Comparison of ENCODE assay signal across 24 mouse cellular contexts in the genomic region with DNA sequence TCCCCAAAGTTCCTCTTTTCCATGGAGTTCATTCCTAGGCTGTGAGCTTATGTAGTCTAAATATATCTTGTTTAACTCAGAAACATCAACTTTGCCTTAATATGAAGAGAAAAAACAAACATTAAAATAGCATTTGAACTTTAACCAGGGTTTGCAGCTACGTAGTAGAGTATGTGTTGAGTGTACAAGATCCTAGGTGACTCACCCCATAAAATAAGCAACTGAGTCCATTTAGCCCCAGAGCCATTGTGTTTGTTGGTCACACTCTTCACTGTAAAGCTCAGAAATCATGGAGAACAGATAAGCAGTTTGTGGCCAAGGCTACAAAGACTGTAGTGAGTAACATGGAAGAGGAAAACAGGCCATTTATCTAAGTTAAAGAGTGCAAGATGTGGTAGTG. TPM values are rescaled to one million over a fixed set of nuclear protein-coding genes. Genes with fewer than 3 reads are reported as not detected.
A peak's percentile ranks its signal among the peaks of the same experiment; 100 is the strongest.
DNase-seq lines count a peak whose midpoint lies in the region; ATAC-seq and TF ChIP-seq lines count a peak whose summit lies in the region.
"Had no signal": no experiment of that assay in that cellular context is flagged by ENCODE, and none has a peak within 500 bp of the region (broad histone marks: within the 10 kb centered on the region; RNA-seq: fewer than 3 reads in every experiment).

No protein-coding gene starts in this region.

- peak; percentile 63 for ATAC-seq in Patski
- ATAC-seq in stomach, postnatal 0 days (ENCODE audit: low FRiP score, low TSS enrichment) = peak; percentile 83
- ATAC-seq in midbrain, embryonic 15.5 days (replicated peaks) = no peak
- no peak for ATAC-seq in hindbrain, postnatal 0 days
- ATAC-seq: activated CD4-positive, CD25-positive, alpha-beta regulatory T cell, adult 4 months; CD4-positive, CD25-positive, alpha-beta regulatory T cell, adult 4 months had no signal

- POLR2A ChIA-PET in Patski (lab: Charles Lee) = no interaction called here

- TF ChIP-seq EP300 in stomach, postnatal 0 days (optimal IDR thresholded peaks at IDR 0.05) = no peak

- H3K27ac ChIP-seq in stomach, postnatal 0 days (replicated peaks) = no peak overlapping the region
- no peak overlapping the region for H3K27ac ChIP-seq in midbrain, embryonic 15.5 days
- no peak overlapping the region for H3K27ac ChIP-seq in hindbrain, postnatal 0 days

- CTCF ChIA-PET in Patski (lab: Charles Lee) = interaction anchor here (1.1 to 1.3 kb wide), 4 partner anchors 12 to 79 kb away, joined by 3 to 4 read pairs (median 4); no protein-coding TSS in a partner anchor

- H3K4me1 ChIP-seq in stomach, postnatal 0 days (replicated peaks; ENCODE audit: control insufficient read depth, insufficient read depth) = no peaks in the 10 kb centered on the region
- H3K4me1 ChIP-seq in midbrain, embryonic 15.5 days = no peaks in the 10 kb centered on the region
- no peaks in the 10 kb centered on the region for H3K4me1 ChIP-seq in hindbrain, postnatal 0 days (ENCODE audit: insufficient read depth, low read length)

- no peak for TF ChIP-seq CTCF in Patski (IDR thresholded peaks at IDR 0.05)
- no peak for TF ChIP-seq CTCF in stomach, postnatal 0 days (IDR thresholded peaks at IDR 0.05; ENCODE audit: low read depth)
- no peak for TF ChIP-seq CTCF in hindbrain, postnatal 0 days (IDR thresholded peaks at IDR 0.05; ENCODE audit: low read depth)

- no peak overlapping the region for H3K4me2 ChIP-seq in stomach, postnatal 0 days (replicated peaks; ENCODE audit: low read depth)
- no peak overlapping the region for H3K4me2 ChIP-seq in midbrain, embryonic 15.5 days
- no peak overlapping the region for H3K4me2 ChIP-seq in hindbrain, postnatal 0 days (ENCODE audit: low read depth, low read length)

- H3K9ac ChIP-seq in stomach, postnatal 0 days (ENCODE audit: low read length) = no peak overlapping the region
- no peak overlapping the region for H3K9ac ChIP-seq in midbrain, embryonic 15.5 days
- H3K9ac ChIP-seq in hindbrain, postnatal 0 days (replicated peaks; ENCODE audit: low read length) = no peak overlapping the region

- H3K9me3 ChIP-seq in stomach, postnatal 0 days (ENCODE audit: control insufficient read depth, low read length) = no peaks in the 10 kb centered on the region
- H3K9me3 ChIP-seq in midbrain, embryonic 15.5 days = no peaks in the 10 kb centered on the region
- H3K9me3 ChIP-seq in hindbrain, postnatal 0 days (ENCODE audit: low read length) = no peaks in the 10 kb centered on the region
- H3K9me3 ChIP-seq: G1E had no signal

- in situ Hi-C loops in Patski (cut with MboI; ENCODE audit: low pct_unique_long_range_greater_than_20kb) = no loop called here

- DNase-seq in NIH3T3 (ENCODE audit: low read depth) = peak; percentile 25
- DNase-seq in Patski (ENCODE audit: low read depth, low spot score) = peak; percentile 24
- DNase-seq in adipocyte (ENCODE audit: low spot score) = peak; percentile 55
- no peak for DNase-seq in stomach, postnatal 0 days (ENCODE audit: low spot score)
- DNase-seq in gastrocnemius, adult 8-10 months (ENCODE audit: low spot score in 2 of 2) = no peak
- no peak for DNase-seq in thymus, postnatal 4 days
- no peak for DNase-seq in hindbrain, postnatal 0 days (ENCODE audit: low spot score)
- DNase-seq: adrenal gland, adult 2 months; adrenal gland, adult 8-10 months; adrenal gland, postnatal 10 days; adrenal gland, postnatal 14 days; adrenal gland, postnatal 25 days; adrenal gland, postnatal 36 days; B cell, adult 2 months; cerebellum, adult 11 months; cerebellum, adult 11-12 months; cerebellum, adult 18-20 months; cerebellum, adult 2 months; cerebellum, adult 8-10 months had no signal

- peaks cover 5% of the 10 kb centered on the region; the same call in 1 of the 2 replicates for H3K36me3 ChIP-seq in stomach, postnatal 0 days (ENCODE audit: control insufficient read depth, insufficient read depth, low read length)
- H3K36me3 ChIP-seq in midbrain, embryonic 15.5 days (replicated peaks) = peaks cover 17% of the 10 kb centered on the region
- peaks cover 24% of the 10 kb centered on the region for H3K36me3 ChIP-seq in hindbrain, postnatal 0 days (ENCODE audit: insufficient read depth, low read length)

- no peaks in the 10 kb centered on the region for H3K27me3 ChIP-seq in Patski
- no peaks in the 10 kb centered on the region for H3K27me3 ChIP-seq in stomach, postnatal 0 days (ENCODE audit: control insufficient read depth, insufficient read depth, low read length)
- no peaks in the 10 kb centered on the region for H3K27me3 ChIP-seq in midbrain, embryonic 15.5 days (replicated peaks)
- no peaks in the 10 kb centered on the region for H3K27me3 ChIP-seq in hindbrain, postnatal 0 days (ENCODE audit: insufficient read depth, low read length)
- H3K27me3 ChIP-seq: CH12.LX had no signal

- WGBS in stomach, postnatal 0 days = 66% methylated on average over 1 of the region's 1 CpGs
- WGBS in midbrain, embryonic 15.5 days = 93% methylated on average over 1 of the region's 1 CpGs
- WGBS in hindbrain, postnatal 0 days = 94% methylated on average over 1 of the region's 1 CpGs

- H3K4me3 ChIP-seq in stomach, postnatal 0 days (ENCODE audit: low read depth, low read length) = no peak overlapping the region
- H3K4me3 ChIP-seq in midbrain, embryonic 15.5 days = no peak overlapping the region
- H3K4me3 ChIP-seq in hindbrain, postnatal 0 days (ENCODE audit: low read length) = no peak overlapping the region

RNA-seq across cellular contexts. Expression of gene Aasdh, which starts 21.2 kb away (rescaled TPM):
- 17.1 TPM for polyA plus RNA-seq in Patski (2021)
- polyA plus RNA-seq in stomach, postnatal 0 days (2015; fragmentation: Nextera tagmentation; extraction: Ambion mirVana) = 7.0 and 7.4 TPM in 2 replicates
- 10 to 100 TPM in 3 of 4 experiments, 1 to 10 TPM in 1; 8.6 to 14.5 (median 12.0) TPM for total RNA-seq in gastrocnemius, adult 8-10 months (2022)
- polyA plus RNA-seq in midbrain, embryonic 15.5 days (2015; fragmentation: Nextera tagmentation; extraction: Ambion mirVana) = 20.4 and 21.6 TPM in 2 replicates
- 9.9 and 15.1 TPM in 2 replicates for total RNA-seq in hindbrain, postnatal 0 days (2014; rRNA removed)
- polyA plus RNA-seq in hindbrain, postnatal 0 days (2015; fragmentation: Nextera tagmentation; extraction: Ambion mirVana) = 10.2 and 12.8 TPM in 2 replicates

Comparison
In these comparisons a context has a peak if more than half of its experiments do, and no peak if none do; other contexts are left out.
1. DNase-seq: peak in NIH3T3 (single experiment), Patski (single experiment) and adipocyte (single experiment); none in stomach, postnatal 0 days (single experiment), gastrocnemius, adult 8-10 months (0 of 2), thymus, postnatal 4 days (single experiment) and hindbrain, postnatal 0 days (single experiment).
2. ATAC-seq: peak in Patski (single experiment) and stomach, postnatal 0 days (single experiment); none in midbrain, embryonic 15.5 days (single experiment) and hindbrain, postnatal 0 days (single experiment).